Mouse (Mus musculus) retina, embryonic 14.5 days (tissue): ENCODE measurements around the gene Zdhhc16.

Source experiments
- DNase-seq: peaks from one replicate; pipeline ENCODE4 v3.0.0-alpha.2; 2015; ENCODE audit warnings: low spot score

Zdhhc16 gene

DNA sequence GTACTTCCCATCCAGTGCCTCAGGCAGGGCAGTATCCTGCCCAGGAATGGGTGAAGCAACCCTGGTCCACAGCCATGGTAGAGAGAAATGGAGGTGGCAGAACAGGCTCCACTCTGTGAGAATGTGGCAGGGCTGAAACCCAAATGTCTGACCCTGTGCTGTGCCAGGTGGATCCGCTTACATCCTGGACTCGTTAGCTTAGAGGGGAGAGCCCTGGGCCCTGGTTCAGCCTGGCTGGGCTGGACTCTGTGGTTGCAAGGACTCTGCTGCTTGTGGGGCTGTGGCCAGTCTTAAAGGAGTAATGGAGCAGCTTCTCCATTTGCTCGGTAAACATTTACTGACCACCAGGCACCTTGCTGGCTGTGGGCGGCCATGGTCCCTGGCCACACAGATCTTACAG is 53.9 kb downstream of the Zdhhc16 start:
- DNase-seq = no peak

DNA sequence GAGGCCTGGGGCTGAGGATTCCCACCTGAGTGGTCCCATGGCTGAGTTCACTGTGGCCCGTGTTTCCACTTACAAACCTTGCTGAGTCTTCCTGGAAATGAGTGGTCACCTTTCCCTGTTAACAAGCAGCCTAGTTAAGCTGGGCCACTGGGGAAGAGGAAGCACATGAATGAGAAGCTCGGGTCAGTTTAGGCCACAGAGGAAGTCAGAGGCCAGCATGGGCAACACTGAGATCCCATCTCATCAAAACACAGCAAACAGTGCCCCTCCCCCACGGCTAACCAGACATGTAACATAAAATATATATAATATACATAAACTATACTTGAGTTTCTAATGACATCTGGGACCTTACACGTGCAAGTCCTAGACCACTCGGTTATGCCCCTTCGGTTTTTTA is 56.5 kb downstream of the Zdhhc16 start:
- DNase-seq = no peak

DNA sequence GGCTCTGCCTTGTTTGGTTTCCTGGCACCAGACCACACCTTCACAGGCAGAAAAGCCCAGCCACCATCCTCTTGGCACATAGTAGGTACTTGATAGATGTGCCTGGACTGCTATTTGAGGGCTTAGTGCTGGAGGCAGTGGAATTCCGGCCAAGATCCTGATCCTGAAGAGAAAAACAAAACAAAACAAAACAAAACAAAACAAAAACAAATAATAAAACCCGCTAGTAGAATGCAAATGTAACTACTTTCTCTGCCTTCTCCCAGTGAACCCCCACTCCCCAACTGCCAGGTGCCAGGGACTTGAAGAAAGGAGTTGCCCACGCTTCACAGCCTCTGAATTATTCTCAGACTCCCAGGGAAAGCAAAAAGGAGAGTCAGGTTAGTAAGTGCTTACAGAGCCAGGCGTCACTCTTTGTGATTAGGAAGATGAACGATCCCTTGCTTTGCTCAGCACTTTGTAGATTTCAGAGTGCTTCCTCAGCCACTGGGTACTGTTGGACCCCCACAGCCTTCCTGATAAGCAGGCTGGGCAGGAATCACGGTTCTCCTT is 58.7 kb downstream of the Zdhhc16 start:
- DNase-seq = no peak

DNA sequence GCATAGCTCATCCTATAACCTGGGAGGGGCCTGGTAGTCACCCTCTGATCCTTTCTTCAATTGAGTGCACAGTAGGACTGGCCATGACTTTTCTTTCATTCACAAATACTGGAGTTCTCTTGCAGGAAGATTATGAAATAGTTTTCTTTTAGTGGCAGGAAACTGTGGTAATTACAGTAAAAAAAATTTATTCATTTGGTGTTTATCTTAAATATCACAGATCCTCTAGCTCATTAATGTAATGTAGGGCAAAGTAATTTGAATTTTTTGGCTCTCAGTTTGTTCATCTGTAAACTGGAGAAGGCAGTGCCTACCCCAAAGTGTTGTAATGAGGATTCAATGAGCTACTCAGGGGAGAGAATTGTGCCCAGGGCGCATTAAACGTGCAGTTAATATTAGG is 59.7 kb downstream of the Zdhhc16 start:
- no peak for DNase-seq

DNA sequence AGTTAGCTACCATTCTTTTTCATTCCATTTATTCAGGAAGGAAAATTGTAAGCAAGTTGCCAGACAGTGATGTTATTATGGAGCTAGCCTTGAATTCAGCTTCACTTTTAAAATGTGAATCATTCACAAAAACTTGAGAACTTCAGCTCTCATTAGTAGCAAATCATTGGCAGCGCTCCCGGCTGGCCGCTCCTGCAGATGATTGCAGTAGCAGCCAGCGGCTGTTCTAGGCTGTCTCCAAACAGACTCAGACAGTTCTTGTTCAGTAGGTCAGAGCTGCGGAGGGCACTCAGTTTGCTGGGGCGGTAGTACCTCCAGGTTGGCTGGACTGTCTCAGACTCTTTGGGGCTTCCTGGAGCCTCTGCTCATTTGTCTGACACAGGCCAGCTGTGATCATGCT is 60.2 kb downstream of the Zdhhc16 start:
- no peak for DNase-seq
